Mouse (Mus musculus) brown adipose tissue, adult 24 weeks (tissue): ENCODE results near the gene Mitf. TPM values are rescaled to one million over a fixed set of nuclear protein-coding genes. Genes with fewer than 3 reads are reported as not detected.

Experiments used
- H3K27ac ChIP-seq: fragments of 200-500 bp; replicated peaks from 2 replicates; pipeline ENCODE4 v1.5.1; 2012; ENCODE audit warnings: low read depth, mild to moderate bottlenecking, low read length
- H3K4me1 ChIP-seq: fragments of 200-500 bp; 2 replicates; pipeline ENCODE4 v1.6.1; 2012; ENCODE audit warnings: low read length, mixed read lengths; ENCODE audit not compliant: control insufficient read depth, insufficient read depth, insufficient read length
- H3K4me3 ChIP-seq: fragments of 200-500 bp; 2 replicates; pipeline ENCODE4 v1.5.1; 2012; ENCODE audit warnings: low read depth, mild to moderate bottlenecking, low read length, moderate library complexity; ENCODE audit not compliant: insufficient read depth
- polyA plus RNA-seq: library from polyadenylated mRNA; stranded (reverse); fragments of >200 nt; gene quantifications from 2 replicates; pipeline ENCODE4 v1.2.4, GENCODE M21; 2012; ENCODE audit not compliant: missing spikeins, insufficient read depth, insufficient read length

Mitf gene
- polyA plus RNA-seq, 1 experiment = 2.9 TPM

DNA sequence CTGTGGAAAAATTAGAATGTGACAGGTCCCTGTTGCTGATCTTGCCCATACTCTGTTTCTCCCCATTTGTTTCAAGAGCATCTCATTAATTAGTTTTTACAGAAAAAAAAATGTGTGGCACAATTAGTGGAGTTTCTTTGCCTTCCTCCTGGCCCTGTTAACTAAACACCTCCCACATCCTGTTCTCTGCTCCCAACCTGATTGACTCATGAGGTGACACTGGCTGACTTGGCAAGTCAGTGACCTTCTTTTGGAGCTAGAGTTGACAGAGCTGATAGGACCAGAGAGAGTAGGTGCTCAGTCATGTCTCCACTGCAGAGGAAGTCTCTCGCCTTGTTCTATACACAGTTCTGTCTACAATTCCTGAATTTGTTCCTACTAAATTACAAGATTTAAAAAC lies 155.5 kb downstream of the Mitf start:
- Histone ChIP-seq H3K4me3 (no peak overlapping the region), H3K4me1 (no peaks in the 10 kb centered on the region; the same call in 1 of the 2 replicates), H3K27ac (no peak overlapping the region)

DNA sequence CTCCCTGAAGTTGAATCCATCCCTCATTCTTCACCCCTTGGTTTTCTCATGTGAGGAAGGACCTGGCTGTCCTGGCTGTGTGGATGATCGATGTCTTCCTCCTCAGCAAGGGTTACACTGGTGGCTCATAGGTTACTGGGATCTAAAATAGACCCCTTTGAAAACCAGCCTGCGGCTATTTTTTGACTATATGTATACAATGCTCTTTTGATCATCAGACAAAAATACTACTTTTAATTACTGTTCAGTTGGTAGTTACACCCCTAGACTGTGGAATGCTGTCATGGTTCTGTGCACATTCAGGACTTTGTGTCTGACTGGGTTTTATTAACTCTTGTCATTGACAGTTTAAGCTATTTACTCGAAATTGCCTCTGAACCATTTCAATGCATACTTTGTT lies 157.9 kb downstream of the Mitf start:
- Histone ChIP-seq H3K4me1 (no peaks in the 10 kb centered on the region; the same call in 1 of the 2 replicates), H3K27ac (no peak overlapping the region), H3K4me3 (no peak overlapping the region)

DNA sequence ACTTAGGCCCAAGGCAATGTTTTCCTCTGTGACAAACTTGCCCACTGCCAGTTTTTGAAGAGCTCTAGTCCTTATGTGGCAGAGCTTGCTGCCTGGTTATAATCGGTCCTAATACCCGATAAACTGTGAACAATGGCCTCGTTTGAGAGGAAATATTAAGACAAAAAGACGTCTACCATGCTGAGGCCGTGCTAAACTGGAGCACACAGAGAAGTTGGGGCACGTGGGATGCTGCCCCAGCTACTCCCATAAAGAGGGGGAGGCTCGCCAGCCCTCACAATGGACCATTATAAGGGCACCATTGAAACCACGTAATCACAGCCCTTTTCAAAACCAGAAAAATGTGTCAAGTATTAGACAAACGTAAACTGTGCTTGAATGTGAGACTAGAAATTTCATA lies 174.8 kb downstream of the Mitf start:
- Histone ChIP-seq H3K4me1 (peaks cover 2% of the 10 kb centered on the region; the same call in 1 of the 2 replicates), H3K27ac (no peak overlapping the region)

DNA sequence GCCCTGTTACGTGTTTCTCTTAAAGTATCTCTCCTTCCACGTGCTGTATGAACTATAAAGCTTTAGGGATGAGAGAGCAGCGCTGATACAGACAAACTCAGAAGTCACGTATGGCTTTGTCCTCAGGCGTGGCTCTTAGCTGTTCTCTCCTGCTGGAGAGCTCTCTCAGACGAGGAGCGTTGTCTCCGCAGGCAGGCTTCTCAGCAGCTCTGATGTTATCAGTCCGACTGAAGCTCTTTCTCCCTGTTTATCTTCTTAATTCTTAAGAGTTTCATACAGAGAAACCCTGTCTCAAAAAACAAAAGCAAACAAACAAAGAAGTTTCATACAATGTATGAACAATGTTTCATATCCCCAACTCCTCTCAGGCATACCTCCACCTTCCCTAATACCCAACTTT lies 178.8 kb downstream of the Mitf start:
- Histone ChIP-seq H3K27ac (no peak overlapping the region), H3K4me1 (peaks cover 2% of the 10 kb centered on the region; the same call in 1 of the 2 replicates), H3K4me3 (no peak overlapping the region)

More for the DNA sequence above, 174.8 kb downstream of the Mitf start:
- H3K4me3 ChIP-seq = no peak overlapping the region

DNA sequence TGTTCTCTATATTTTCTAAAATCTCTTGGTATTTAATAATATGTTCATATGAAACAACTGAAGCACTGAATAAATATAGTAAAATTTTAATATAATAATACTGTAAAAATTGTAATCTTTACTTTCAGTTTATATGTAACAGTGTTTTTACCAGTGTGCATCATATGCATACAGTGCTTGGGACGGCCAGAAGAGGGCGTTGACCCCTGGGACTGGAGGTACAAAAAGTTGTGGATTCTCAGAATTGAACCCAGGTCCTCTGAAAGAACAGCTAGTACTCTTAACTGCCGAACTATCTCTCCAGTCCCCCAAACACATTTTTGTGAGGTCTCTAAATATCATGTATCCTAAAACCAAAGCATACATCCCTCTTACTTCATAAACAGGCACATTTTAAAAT lies 179.6 kb downstream of the Mitf start:
- H3K27ac ChIP-seq = no peak overlapping the region
- H3K4me1 ChIP-seq = peaks cover 2% of the 10 kb centered on the region; the same call in 1 of the 2 replicates
- H3K4me3 ChIP-seq = no peak overlapping the region

DNA sequence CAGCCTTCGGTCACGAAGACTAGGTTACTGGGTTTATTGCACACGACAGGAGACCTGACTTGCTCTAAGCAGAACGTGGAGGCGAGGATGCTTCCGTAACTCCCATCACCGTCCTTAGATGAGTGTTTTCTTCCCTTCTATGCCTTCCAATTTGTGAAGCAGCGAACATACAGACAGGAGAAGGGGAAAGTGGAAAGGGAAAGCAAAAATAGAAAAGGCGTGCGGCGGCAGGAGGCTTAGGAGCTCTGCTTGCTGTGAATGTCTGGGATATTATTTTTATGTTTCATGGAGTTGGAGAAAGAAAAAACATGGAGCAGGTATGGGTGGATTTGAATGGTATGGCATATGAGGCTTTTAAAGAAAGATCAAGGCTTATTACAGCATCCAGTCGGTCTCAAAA lies 186.7 kb downstream of the Mitf start:
- Histone ChIP-seq H3K27ac (no peak overlapping the region), H3K4me1 (no peaks in the 10 kb centered on the region), H3K4me3 (no peak overlapping the region)

DNA sequence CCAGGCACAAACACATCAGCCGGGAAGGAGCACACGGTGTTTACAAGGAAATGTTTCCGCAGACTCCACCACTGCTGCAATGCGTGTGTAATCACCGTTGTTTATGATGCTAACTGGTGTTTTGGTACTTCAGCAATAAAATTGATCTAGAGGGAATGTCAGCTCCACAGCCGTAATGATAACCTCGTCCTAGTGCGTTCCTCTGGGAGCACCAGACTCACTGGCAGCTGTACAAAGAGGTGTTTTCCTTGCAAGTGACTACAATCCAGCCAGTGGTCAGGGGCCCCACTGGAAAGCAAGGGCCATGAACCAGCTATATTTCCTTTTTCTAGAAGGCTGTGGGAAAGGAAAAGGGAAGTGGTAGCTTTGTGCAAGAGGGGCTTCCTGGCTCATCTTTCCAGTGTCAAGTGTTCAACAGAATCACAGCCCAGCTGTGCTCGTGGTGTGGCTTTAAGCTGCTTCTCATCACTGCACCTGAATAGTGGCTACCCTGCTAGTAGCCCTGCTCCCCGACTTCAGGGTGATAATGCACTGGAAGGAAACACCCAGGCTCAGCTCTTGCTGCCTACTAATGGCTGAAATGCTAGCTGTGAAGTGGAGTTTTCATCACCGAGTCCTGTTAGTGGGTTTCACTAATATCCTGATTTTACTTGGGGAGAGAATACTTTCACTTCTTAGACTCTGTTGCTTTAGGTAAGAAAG lies 188.9 kb downstream of the Mitf start:
- Histone ChIP-seq H3K27ac (no peak overlapping the region), H3K4me1 (no peaks in the 10 kb centered on the region), H3K4me3 (no peak overlapping the region)

DNA sequence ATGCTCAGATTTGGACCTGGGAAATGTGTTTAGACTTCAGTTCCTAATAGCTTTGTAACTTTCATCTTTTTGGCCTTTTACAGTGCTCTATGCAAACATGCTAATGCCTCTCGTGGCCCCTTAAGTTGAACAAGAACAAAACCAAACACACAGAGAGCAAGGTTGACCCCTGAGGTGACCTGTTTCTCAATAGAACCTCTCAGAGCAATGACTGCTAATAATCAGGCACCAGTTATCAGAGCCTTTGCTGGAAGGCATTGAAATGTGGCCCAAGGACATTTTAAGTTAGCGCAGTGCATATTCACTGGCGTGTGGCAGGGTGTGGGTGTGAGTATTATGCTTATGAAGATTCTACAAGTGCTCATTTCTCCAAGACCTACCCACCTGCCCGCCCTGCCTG lies 194.7 kb downstream of the Mitf start:
- no peak overlapping the region for H3K27ac ChIP-seq
- H3K4me3 ChIP-seq = no peak overlapping the region
- no peaks in the 10 kb centered on the region for H3K4me1 ChIP-seq

DNA sequence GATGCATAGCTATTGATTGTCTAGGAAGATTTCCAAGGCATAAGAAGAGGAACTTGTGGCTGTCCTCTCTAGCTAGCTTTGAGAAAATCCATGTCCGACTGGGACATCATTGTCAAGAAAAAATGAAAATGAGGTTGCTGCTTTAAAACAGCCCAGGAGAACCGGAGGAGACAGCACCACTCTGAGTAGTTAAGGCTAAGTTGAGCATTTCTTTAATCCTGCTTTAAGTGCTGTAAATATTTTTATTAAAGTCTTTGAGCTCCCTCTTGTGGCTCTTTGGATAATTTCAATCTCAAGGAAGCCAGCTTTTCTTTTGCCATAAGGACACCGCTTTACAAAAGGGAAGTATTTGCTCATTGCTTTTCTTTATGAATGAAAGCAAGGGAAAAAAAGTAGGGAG lies 196.3 kb downstream of the Mitf start:
- H3K4me1 ChIP-seq = no peaks in the 10 kb centered on the region
- H3K4me3 ChIP-seq = no peak overlapping the region
- H3K27ac ChIP-seq = no peak overlapping the region

DNA sequence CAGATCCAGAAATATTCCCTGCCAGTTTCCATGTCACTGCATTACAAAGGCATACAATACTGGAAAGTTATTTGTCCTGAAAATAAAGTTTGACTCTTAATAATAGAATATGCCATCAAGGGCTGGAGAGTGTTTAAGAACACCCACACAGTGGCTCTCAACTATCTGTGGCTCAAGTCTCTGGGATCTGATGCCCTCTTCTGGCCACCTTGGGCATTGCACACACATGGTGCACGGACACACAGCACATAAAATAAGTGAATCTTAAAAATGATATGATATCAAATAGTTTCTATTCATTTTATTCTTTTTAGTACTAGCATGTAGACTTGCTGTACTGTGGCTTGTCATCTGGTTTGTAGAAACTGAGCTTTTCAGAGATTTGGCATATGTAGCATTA lies 198.7 kb downstream of the Mitf start:
- no peaks in the 10 kb centered on the region for H3K4me1 ChIP-seq
- H3K4me3 ChIP-seq = no peak overlapping the region
- no peak overlapping the region for H3K27ac ChIP-seq

DNA sequence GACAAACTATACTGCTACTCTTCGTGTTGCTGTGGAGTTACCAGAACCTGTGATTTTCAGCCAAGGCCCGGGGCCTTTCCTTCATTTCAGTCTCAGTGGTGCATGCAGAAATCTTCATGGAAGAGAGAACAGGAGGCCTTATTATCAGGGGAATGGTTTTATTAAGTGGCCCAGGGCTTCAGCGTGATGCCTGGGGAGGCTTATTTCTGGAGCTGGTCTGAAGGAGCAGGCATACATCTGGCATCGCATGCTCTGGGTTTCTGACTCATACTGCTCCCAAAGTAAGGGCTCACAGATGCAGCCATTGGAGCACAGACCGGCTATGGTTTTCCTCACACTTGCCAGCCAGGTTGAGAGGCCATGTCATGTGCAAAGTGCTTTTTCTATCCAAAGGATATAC lies 208.2 kb downstream of the Mitf start:
- H3K4me3 ChIP-seq = no peak overlapping the region
- no peak overlapping the region for H3K27ac ChIP-seq

DNA sequence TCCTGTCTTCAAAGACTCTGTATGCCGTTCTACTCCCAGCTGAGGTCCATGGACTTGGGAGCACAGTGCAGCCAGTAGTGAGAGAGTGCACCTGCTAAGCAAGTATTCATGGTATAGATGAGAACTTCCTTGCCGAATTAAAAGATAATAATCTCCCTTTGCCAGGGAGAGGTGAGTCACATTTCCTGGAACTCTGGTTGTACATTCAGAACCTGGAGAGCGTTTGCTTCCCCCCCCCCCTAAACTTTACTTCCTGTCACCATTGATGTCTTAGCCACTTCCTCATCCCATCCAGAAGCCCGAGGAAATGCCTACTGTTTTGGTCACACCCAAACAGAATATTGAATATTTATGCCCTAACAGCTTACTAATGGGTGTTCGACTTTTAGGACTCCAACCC lies 209.0 kb downstream of the Mitf start:
- H3K27ac ChIP-seq = no peak overlapping the region
- H3K4me1 ChIP-seq = no peaks in the 10 kb centered on the region; the same call in 1 of the 2 replicates
- H3K4me3 ChIP-seq = no peak overlapping the region

More for the DNA sequence above, 208.2 kb downstream of the Mitf start:
- H3K4me1 ChIP-seq = no peaks in the 10 kb centered on the region; the same call in 1 of the 2 replicates

DNA sequence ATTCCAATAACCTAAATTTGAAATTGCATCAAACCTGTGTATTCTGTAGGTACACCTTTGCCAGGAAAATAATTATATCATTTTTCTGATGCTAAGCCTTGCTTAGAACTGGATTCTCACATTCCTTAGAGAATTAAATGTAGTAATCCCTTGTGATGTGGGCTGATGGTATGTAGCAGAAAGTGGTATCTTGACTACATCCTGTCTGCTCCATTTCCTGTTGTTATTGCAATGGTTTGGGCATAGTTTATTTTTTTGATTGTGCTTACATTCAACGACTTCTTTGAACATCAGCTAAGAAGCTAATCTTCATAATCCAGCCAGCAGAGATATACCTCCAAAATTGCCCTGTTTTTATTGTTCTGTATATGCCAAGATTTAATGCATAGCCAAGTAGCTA lies 217.0 kb downstream of the Mitf start:
- no peak overlapping the region for H3K27ac ChIP-seq
- H3K4me1 ChIP-seq = no peaks in the 10 kb centered on the region
- H3K4me3 ChIP-seq = no peak overlapping the region

DNA sequence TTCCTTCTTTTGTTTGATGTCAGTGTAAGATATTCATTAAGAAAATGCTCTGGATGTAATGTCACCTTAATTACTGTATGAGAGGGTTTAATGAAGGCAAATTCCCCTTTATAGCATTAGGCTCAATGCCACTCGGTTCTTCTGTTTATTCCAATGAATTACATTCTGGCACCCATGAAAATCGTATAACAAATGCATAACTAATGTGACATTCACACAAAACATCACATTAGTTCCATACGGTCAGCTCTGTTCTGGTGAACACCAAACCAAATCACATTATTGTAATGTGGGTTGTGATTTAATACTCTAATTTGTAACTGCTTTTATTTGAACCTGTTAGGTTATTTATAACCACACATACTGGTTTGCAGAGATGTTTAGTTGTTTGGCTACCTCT lies 231.7 kb downstream of the Mitf start:
- H3K4me3 ChIP-seq = no peak overlapping the region
- H3K27ac ChIP-seq = no peak overlapping the region
- no peaks in the 10 kb centered on the region for H3K4me1 ChIP-seq

DNA sequence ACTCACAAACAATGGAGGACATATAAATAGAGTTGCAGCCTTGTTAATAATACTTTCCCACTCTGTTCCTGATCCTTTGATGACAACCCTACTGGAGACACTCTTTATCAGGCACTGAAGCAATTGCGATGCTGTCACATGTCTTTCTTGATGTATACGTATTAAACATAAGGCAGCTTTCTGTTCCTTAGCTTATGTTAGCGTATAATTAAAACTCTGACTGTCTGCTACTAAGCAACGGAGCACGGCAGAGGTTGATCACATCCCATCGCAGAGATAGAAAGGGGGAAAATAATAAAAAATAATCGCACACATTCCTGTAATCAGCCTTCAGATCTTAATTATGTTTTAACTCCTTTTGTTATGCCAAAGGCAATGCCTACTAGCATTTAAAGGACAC lies 234.9 kb downstream of the Mitf start:
- Histone ChIP-seq H3K4me1 (no peaks in the 10 kb centered on the region), H3K4me3 (no peak overlapping the region), H3K27ac (no peak overlapping the region)

DNA sequence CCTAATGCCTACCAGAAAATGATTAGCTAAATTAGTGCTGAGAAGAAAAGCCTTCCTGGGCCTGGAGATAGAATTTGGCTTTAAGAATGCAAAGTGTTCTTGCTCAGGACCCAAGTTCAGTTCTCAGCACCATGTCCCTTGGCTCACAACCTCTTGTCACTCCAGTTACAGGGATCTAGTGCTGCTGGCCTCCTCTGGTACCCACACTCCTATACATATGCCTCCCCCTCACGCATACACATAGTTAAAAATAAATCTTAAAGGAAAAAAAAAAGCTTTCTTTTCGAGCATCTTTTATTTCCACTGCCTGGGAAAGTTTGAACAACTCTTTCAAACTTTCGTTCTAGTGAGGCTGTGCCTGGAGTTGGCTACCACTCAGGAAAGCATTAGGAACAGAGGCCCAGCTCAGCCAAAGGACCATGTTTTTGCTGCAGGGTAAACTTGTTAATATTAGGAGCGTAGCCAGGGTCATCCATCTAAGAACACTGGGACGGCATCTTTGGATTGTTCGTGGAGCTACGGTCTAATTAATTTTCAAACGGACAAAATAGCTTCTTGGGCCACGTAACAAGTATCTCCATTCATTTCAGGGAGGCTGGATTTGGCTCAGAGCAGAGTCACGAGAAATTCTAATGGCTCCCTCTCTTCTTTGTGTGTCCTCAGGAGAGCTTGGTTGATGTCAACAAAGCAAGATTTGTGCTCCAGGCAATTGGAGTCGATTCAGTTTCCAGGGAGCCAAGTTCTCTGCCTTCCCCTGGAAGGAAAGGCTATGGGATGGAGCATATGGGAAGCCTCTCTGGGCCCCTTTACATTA lies 239.7 kb downstream of the Mitf start:
- Histone ChIP-seq H3K27ac (no peak overlapping the region), H3K4me3 (no peak overlapping the region)

More for the DNA sequence above, 239.7 kb downstream of the Mitf start:
- H3K4me1 ChIP-seq = no peaks in the 10 kb centered on the region
